Mouse (Mus musculus) ovary, adult 18-20 months (tissue): Measurements from ENCODE around the gene Exoc8.

Source experiments
- DNase-seq: peaks from one replicate; pipeline ENCODE4 v3.0.0; 2022; ENCODE audit warnings: low spot score, mixed read lengths

Exoc8 gene

GRCm38 (mm10) chr8:124897386-124898250 lies at the start of gene Exoc8, which contains the start of gene Sprtn:
Gene Exoc8 (minus strand): TSS chr8:124897705.
Gene Sprtn (plus strand): TSS chr8:124897886.
- peak; percentile 93 for DNase-seq

- DNase-seq, result no peak
These were observed 46.9 kb upstream of the Exoc8 start for GRCm38 (mm10) chr8:124944406-124944805.

GRCm38 (mm10) chr8:124943801-124944200 lies 46.3 kb upstream of the Exoc8 start:
- no peak for DNase-seq

- DNase-seq, result no peak
These were observed 39.8 kb upstream of the Exoc8 start for GRCm38 (mm10) chr8:124937293-124937692.

GRCm38 (mm10) chr8:124936699-124937098 lies 39.2 kb upstream of the Exoc8 start:
- no peak for DNase-seq

GRCm38 (mm10) chr8:124935116-124935515 lies 37.6 kb upstream of the Exoc8 start:
- no peak for DNase-seq

GRCm38 (mm10) chr8:124932435-124932834 lies 34.9 kb upstream of the Exoc8 start:
- DNase-seq, result no peak

- no peak for DNase-seq
These were observed 33.1 kb upstream of the Exoc8 start for GRCm38 (mm10) chr8:124930649-124931048.

- DNase-seq, result no peak
These were observed 32.6 kb upstream of the Exoc8 start for GRCm38 (mm10) chr8:124930086-124930485.

- DNase-seq, result no peak
These were observed 31.5 kb upstream of the Exoc8 start for GRCm38 (mm10) chr8:124929006-124929405.

- DNase-seq, result peak; percentile 49
These were observed 28.9 kb upstream of the Exoc8 start for GRCm38 (mm10) chr8:124926351-124926771.

GRCm38 (mm10) chr8:124925544-124926266 lies 28.2 kb upstream of the Exoc8 start:
- peak; percentile 36 for DNase-seq

GRCm38 (mm10) chr8:124923971-124924652 lies 26.6 kb upstream of the Exoc8 start:
- DNase-seq, result no peak

- no peak for DNase-seq
These were observed 25.1 kb upstream of the Exoc8 start for GRCm38 (mm10) chr8:124922490-124923089.

GRCm38 (mm10) chr8:124921369-124922279 lies 24.1 kb upstream of the Exoc8 start:
- peak; percentile 28 for DNase-seq

GRCm38 (mm10) chr8:124917741-124918484 lies 20.4 kb upstream of the Exoc8 start:
- DNase-seq, result no peak

GRCm38 (mm10) chr8:124914061-124914460 lies 16.6 kb upstream of the Exoc8 start:
- DNase-seq, result no peak

GRCm38 (mm10) chr8:124911938-124912872 lies 14.7 kb upstream of the Exoc8 start:
- no peak for DNase-seq

GRCm38 (mm10) chr8:124910349-124910748 lies 12.8 kb upstream of the Exoc8 start:
- no peak for DNase-seq
